Mouse (Mus musculus) lung, postnatal 0 days (tissue): Measurements from ENCODE around the gene 3110018I06Rik. TPM values are rescaled to one million over a fixed set of nuclear protein-coding genes. Genes with fewer than 3 reads are reported as not detected.

Experiments
- ATAC-seq: fragments of 200-750 bp; cut with Nextera tagmentation; 2 replicates; pipeline ENCODE4 v1.8.0; 2017; ENCODE audit warnings: moderate library complexity
- DNase-seq: peaks from one replicate; pipeline ENCODE4 v3.0.0-alpha.2; 2016; ENCODE audit warnings: low spot score
- H3K27ac ChIP-seq: fragments of 300-500 bp; sonication (generic); 2 replicates; pipeline ENCODE4 v1.5.1; 2014; ENCODE audit warnings: antibody characterized with exemption, mild to moderate bottlenecking, low read length, mixed read lengths
- H3K27me3 ChIP-seq: fragments of 300-500 bp; sonication (generic); replicated peaks from 2 replicates; pipeline ENCODE4 v1.6.1; 2014; ENCODE audit warnings: low read length, mixed read lengths; ENCODE audit not compliant: insufficient read depth
- H3K36me3 ChIP-seq: fragments of 300-500 bp; sonication (generic); 2 replicates; pipeline ENCODE4 v1.6.1; 2014; ENCODE audit warnings: low read length, mixed read lengths; ENCODE audit not compliant: insufficient read depth
- H3K4me1 ChIP-seq: fragments of 300-500 bp; sonication (generic); 2 replicates; pipeline ENCODE4 v1.6.1; 2014; ENCODE audit warnings: antibody characterized with exemption, low read depth, low read length, mixed read lengths; ENCODE audit not compliant: insufficient read depth
- H3K4me2 ChIP-seq: fragments of 300-500 bp; sonication (generic); replicated peaks from 2 replicates; pipeline ENCODE4 v1.6.1; 2014; ENCODE audit warnings: low read depth, mild to moderate bottlenecking, low read length, moderate library complexity, mixed read lengths
- H3K4me3 ChIP-seq: fragments of 300-500 bp; sonication (generic); 2 replicates; pipeline ENCODE4 v1.5.1; 2014; ENCODE audit warnings: low read depth, low read length
- H3K9ac ChIP-seq: fragments of 300-500 bp; sonication (generic); replicated peaks from 2 replicates; pipeline ENCODE4 v1.6.1; 2014; ENCODE audit warnings: low read depth, mild to moderate bottlenecking
- H3K9me3 ChIP-seq: fragments of 300-500 bp; sonication (generic); 2 replicates; pipeline ENCODE4 v1.6.1; 2016; ENCODE audit warnings: low read length, mixed read lengths
- CTCF ChIP-seq: IDR thresholded peaks from 2 replicates; pipeline ENCODE4 v1.5.1; 2016; ENCODE audit warnings: antibody characterized with exemption, mild to moderate bottlenecking
- EP300 ChIP-seq: IDR thresholded peaks from 2 replicates; pipeline ENCODE4 v1.6.1; 2016; ENCODE audit warnings: antibody characterized with exemption, mild to moderate bottlenecking, control low read depth
- WGBS: fragments of 180-500 bp; shearing (Covaris S2); extraction: QIAGEN DNeasy Blood & Tissue Kit; methylation state at CpG from one replicate; pipeline ENCODE4 v1.1.7; 2014; 5-methylcytosine and 5-hydroxymethylcytosine counted together
- polyA plus RNA-seq: library from polyadenylated mRNA; unstranded; fragments of >200 nt; fragmentation: Nextera tagmentation; extraction: Ambion mirVana; gene quantifications from 2 replicates; pipeline ENCODE4 v1.2.1, GENCODE M21; 2015

Gene 3110018I06Rik
- polyA plus RNA-seq, 1 experiment from 2014 or later = not detected

GRCm38 (mm10) chr12:107483031-107483430, 5.4 kb upstream of the 3110018I06Rik start:
- WGBS = 61% methylated on average over 5 of the region's 5 CpGs
- Histone ChIP-seq H3K4me3 (no peak overlapping the region), H3K4me2 (no peak overlapping the region), H3K9me3 (no peaks in the 10 kb centered on the region), H3K27ac (no peak overlapping the region), H3K27me3 (no peaks in the 10 kb centered on the region), H3K4me1 (no peaks in the 10 kb centered on the region), H3K36me3 (no peaks in the 10 kb centered on the region), H3K9ac (no peak overlapping the region)
- no peak for DNase-seq
- no peak for ATAC-seq
- no peak for TF ChIP-seq CTCF
- no peak for TF ChIP-seq EP300

DNA sequence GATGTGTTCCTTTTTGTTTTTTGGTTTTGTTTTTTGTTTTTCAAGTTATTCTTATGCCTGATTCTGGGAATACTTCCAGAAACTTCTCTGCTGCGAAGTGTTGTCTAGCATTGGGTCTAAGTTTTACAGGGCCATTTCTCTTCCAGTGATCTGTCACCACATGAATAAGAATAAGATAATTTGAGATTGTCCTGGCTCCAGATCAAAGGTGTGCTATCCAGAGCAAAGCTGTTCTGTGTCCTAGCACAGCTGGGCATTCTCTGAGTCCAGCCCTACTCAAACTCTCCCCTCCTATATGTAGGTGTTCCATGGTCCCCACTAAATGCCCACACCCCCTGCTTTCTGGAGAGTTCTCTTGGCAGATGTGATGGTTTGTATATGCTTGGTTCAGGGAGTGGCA, 2.9 kb downstream of the 3110018I06Rik start:
- 60% methylated on average over 1 of the region's 1 CpGs for WGBS
- Histone ChIP-seq H3K27ac (no peak overlapping the region), H3K4me2 (no peak overlapping the region), H3K4me3 (no peak overlapping the region), H3K9me3 (no peaks in the 10 kb centered on the region), H3K9ac (no peak overlapping the region), H3K36me3 (no peaks in the 10 kb centered on the region), H3K27me3 (no peaks in the 10 kb centered on the region), H3K4me1 (no peaks in the 10 kb centered on the region)
- TF ChIP-seq EP300 = no peak
- TF ChIP-seq CTCF = no peak
- ATAC-seq (no peak), DNase-seq (no peak)

GRCm38 (mm10) chr12:107496924-107497323, 8.5 kb downstream of the 3110018I06Rik start:
- H3K27me3 ChIP-seq = no peaks in the 10 kb centered on the region
- no peak overlapping the region for H3K27ac ChIP-seq
- no peak overlapping the region for H3K4me3 ChIP-seq
- 61% methylated on average over 5 of the region's 5 CpGs for WGBS
- no peak for TF ChIP-seq EP300
- no peak for TF ChIP-seq CTCF
- ATAC-seq (no peak), DNase-seq (no peak)
- H3K4me1 ChIP-seq = no peaks in the 10 kb centered on the region
- H3K9me3 ChIP-seq = no peaks in the 10 kb centered on the region
- H3K9ac ChIP-seq = no peak overlapping the region
- no peak overlapping the region for H3K4me2 ChIP-seq
- no peaks in the 10 kb centered on the region for H3K36me3 ChIP-seq

DNA sequence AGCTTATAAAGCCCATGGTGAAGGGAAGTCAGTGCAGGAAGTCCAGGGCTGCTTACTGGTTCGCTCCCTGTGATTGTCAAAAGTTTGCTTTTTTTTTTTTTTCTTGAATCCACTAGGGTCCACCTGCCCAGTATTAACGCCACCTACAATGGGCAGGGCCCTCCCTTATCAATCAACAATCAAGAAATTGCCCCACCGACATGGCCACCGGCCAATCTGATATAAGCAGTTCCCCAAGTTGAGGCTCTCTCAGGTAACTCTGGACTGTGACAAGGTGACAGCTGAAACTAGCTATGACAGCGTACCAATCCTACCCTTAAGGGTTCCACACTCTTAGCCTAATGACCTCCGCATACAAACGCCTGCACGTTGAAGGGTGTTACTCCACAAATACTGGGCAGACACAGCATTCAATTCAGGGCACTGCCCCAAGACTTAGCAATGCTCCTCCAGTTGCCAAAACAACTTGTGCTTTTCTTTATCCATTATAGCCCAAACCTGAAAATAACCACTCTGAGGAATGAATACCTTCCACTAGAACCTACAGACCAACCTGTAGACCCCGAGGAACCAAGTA, 21.3 kb downstream of the 3110018I06Rik start:
- no peak for DNase-seq
- Histone ChIP-seq H3K27me3 (no peaks in the 10 kb centered on the region), H3K4me3 (no peak overlapping the region), H3K27ac (no peak overlapping the region), H3K36me3 (no peaks in the 10 kb centered on the region), H3K9me3 (no peaks in the 10 kb centered on the region), H3K9ac (no peak overlapping the region), H3K4me2 (no peak overlapping the region), H3K4me1 (no peaks in the 10 kb centered on the region)
- no peak for TF ChIP-seq CTCF
- no peak for TF ChIP-seq EP300
- ATAC-seq = no peak
- 67% methylated on average over 9 of the region's 9 CpGs for WGBS

DNA sequence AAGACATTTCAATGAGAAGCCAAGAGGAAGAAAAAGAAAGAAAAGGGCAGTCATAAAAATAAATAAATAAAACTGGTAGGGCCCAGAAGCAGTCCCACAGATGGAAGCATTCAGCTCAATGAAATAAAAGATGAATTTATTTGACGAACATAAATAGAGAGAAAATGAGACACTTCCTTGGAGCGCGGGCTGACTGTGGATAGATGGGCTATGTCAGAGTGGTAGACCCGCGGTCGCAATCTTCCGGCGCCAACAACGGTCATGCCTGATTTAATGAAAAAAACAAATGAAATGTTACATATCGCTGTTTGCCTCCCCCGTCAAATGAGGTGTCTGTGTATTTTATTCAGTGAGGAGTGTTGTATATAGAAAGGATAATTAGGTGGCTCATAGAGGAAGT, 22.7 kb downstream of the 3110018I06Rik start:
- 65% methylated on average over 11 of the region's 11 CpGs for WGBS
- no peak for DNase-seq
- Histone ChIP-seq H3K4me1 (no peaks in the 10 kb centered on the region), H3K4me2 (no peak overlapping the region), H3K4me3 (no peak overlapping the region), H3K9ac (no peak overlapping the region), H3K9me3 (no peaks in the 10 kb centered on the region), H3K27me3 (no peaks in the 10 kb centered on the region), H3K36me3 (no peaks in the 10 kb centered on the region), H3K27ac (no peak overlapping the region)
- no peak for ATAC-seq
- TF ChIP-seq CTCF (no peak), EP300 (no peak)

- Histone ChIP-seq H3K4me3 (no peak overlapping the region), H3K4me1 (no peaks in the 10 kb centered on the region), H3K9me3 (no peaks in the 10 kb centered on the region), H3K4me2 (no peak overlapping the region), H3K9ac (no peak overlapping the region), H3K36me3 (no peaks in the 10 kb centered on the region), H3K27ac (no peak overlapping the region), H3K27me3 (no peaks in the 10 kb centered on the region)
- TF ChIP-seq CTCF (no peak), EP300 (no peak)
- no peak for DNase-seq
- ATAC-seq = no peak
- WGBS = 56% methylated on average over 11 of the region's 11 CpGs
Measured at GRCm38 (mm10) chr12:107516265-107517217, 28.1 kb downstream of the 3110018I06Rik start.
